9 mouse cellular contexts compared by ENCODE assay signal in genomic region chr8:12501824-12502223, GRCm38 (mm10).
DNase-seq lines count a peak whose midpoint lies in the region; ATAC-seq and TF ChIP-seq lines count a peak whose summit lies in the region.
"Had no signal": no experiment of that assay in that cellular context is flagged by ENCODE, and none has a peak within 500 bp of the region (broad histone marks: within the 10 kb centered on the region; RNA-seq: fewer than 3 reads in every experiment).

No protein-coding gene starts in this region.

- H3K9ac ChIP-seq in heart, embryonic 11.5 days (ENCODE audit: low read depth, low read length): no peak overlapping the region
- H3K9ac ChIP-seq in ES-Bruce4 (ENCODE audit: low read depth, poor library complexity, severe bottlenecking): no peak overlapping the region
- peak overlapping the region; percentile 50; the same call in 1 of the 2 replicates for H3K9ac ChIP-seq in forebrain, embryonic 16.5 days (replicated peaks; ENCODE audit: low read depth, low read length)
- no peak overlapping the region for H3K9ac ChIP-seq in limb, embryonic 15.5 days

- TF ChIP-seq EP300 in ES-Bruce4 (IDR thresholded peaks at IDR 0.05; ENCODE audit: insufficient read depth, low read depth, low read length): no peak

- no peaks in the 10 kb centered on the region for H3K9me3 ChIP-seq in heart, embryonic 11.5 days (replicated peaks; ENCODE audit: control insufficient read depth, low read length)
- no peaks in the 10 kb centered on the region for H3K9me3 ChIP-seq in ES-Bruce4 (replicated peaks; ENCODE audit: control insufficient read depth, insufficient read depth, low read length, poor library complexity, severe bottlenecking)
- H3K9me3 ChIP-seq in forebrain, embryonic 16.5 days (ENCODE audit: control insufficient read depth, low read length): no peaks in the 10 kb centered on the region
- H3K9me3 ChIP-seq in limb, embryonic 15.5 days: no peaks in the 10 kb centered on the region

- H3K27me3 ChIP-seq in heart, embryonic 11.5 days (ENCODE audit: control insufficient read depth, insufficient read depth, low read length): peaks cover 83% of the 10 kb centered on the region
- H3K27me3 ChIP-seq in ES-Bruce4 (ENCODE audit: control insufficient read depth, insufficient read depth, low read length, poor library complexity, severe bottlenecking): no peaks in the 10 kb centered on the region
- H3K27me3 ChIP-seq in forebrain, embryonic 16.5 days (replicated peaks; ENCODE audit: control insufficient read depth, insufficient read depth, low read length): no peaks in the 10 kb centered on the region
- peaks cover 81% of the 10 kb centered on the region for H3K27me3 ChIP-seq in limb, embryonic 15.5 days
- peaks cover 2% of the 10 kb centered on the region; the same call in 1 of the 2 replicates for H3K27me3 ChIP-seq in cerebellum, adult 2 months (ENCODE audit: control insufficient read depth, insufficient read depth, low read length)

- no peak for DNase-seq in heart, adult 8-10 months (ENCODE audit: low spot score)
- DNase-seq in liver: no peak
- DNase-seq in cerebellum, adult 2 months: no peak
- DNase-seq in ovary, adult 18-20 months (ENCODE audit: low spot score): no peak
- DNase-seq: B cell, adult 2 months had no signal

- TF ChIP-seq CTCF in ES-Bruce4 (IDR thresholded peaks at IDR 0.05; ENCODE audit: low read depth, low read length): no peak
- TF ChIP-seq CTCF in cerebellum, adult 2 months (IDR thresholded peaks at IDR 0.05; ENCODE audit: borderline replicate concordance, insufficient read depth, low read depth, low read length): no peak

- H3K4me2 ChIP-seq in heart, embryonic 11.5 days: peak overlapping the region; percentile 62; the same call in 1 of the 2 replicates
- H3K4me2 ChIP-seq in forebrain, embryonic 16.5 days (ENCODE audit: low read length): peak overlapping the region; percentile 64
- peak overlapping the region; percentile 47; the same call in 1 of the 2 replicates for H3K4me2 ChIP-seq in limb, embryonic 15.5 days

- no peaks in the 10 kb centered on the region for H3K36me3 ChIP-seq in heart, embryonic 11.5 days (ENCODE audit: control insufficient read depth, insufficient read depth, low read length)
- H3K36me3 ChIP-seq in ES-Bruce4 (ENCODE audit: control insufficient read depth, insufficient read depth, low read length, poor library complexity, severe bottlenecking): no peaks in the 10 kb centered on the region
- no peaks in the 10 kb centered on the region for H3K36me3 ChIP-seq in forebrain, embryonic 16.5 days (ENCODE audit: control insufficient read depth, insufficient read depth)
- no peaks in the 10 kb centered on the region for H3K36me3 ChIP-seq in limb, embryonic 15.5 days

- H3K27ac ChIP-seq in heart, embryonic 11.5 days (ENCODE audit: low read depth, low read length): no peak overlapping the region
- H3K27ac ChIP-seq in ES-Bruce4 (ENCODE audit: insufficient read depth, low read length): peak overlapping the region; percentile 27
- peak overlapping the region; percentile 48 for H3K27ac ChIP-seq in forebrain, embryonic 16.5 days (ENCODE audit: low read length)
- H3K27ac ChIP-seq in limb, embryonic 15.5 days: no peak overlapping the region
- no peak overlapping the region for H3K27ac ChIP-seq in cerebellum, adult 2 months (ENCODE audit: insufficient read depth, low read length)

- ATAC-seq in heart, embryonic 11.5 days (replicated peaks; ENCODE audit: insufficient number of reproducible peaks, low FRiP score, low TSS enrichment): no peak
- no peak; the same call in 1 of the 2 replicates for ATAC-seq in forebrain, embryonic 16.5 days
- no peak for ATAC-seq in limb, embryonic 15.5 days (ENCODE audit: insufficient number of reproducible peaks, low FRiP score, low TSS enrichment, low read depth)

- peak overlapping the region; percentile 33; the same call in 1 of the 2 replicates for H3K4me3 ChIP-seq in heart, embryonic 11.5 days (ENCODE audit: low read depth, low read length)
- H3K4me3 ChIP-seq in ES-Bruce4 (ENCODE audit: low read depth, low read length): no peak overlapping the region
- peak overlapping the region; percentile 38 for H3K4me3 ChIP-seq in forebrain, embryonic 16.5 days (replicated peaks; ENCODE audit: low read length)
- H3K4me3 ChIP-seq in limb, embryonic 15.5 days: peak overlapping the region; percentile 24
- no peak overlapping the region for H3K4me3 ChIP-seq in cerebellum, adult 2 months (replicated peaks; ENCODE audit: insufficient read depth, low read depth, low read length)

- 7% methylated on average over 11 of the region's 11 CpGs for WGBS in heart, embryonic 11.5 days (ENCODE audit: insufficient replicate concordance)
- WGBS in forebrain, embryonic 16.5 days: 4% methylated on average over 11 of the region's 11 CpGs
- WGBS in limb, embryonic 15.5 days: 4% methylated on average over 11 of the region's 11 CpGs
- 28% methylated on average over 11 of the region's 11 CpGs for WGBS in cerebellum, adult 2 months

- TF ChIP-seq POLR2A in ES-Bruce4 (IDR thresholded peaks at IDR 0.05; ENCODE audit: insufficient read depth, low read length): no peak
- TF ChIP-seq POLR2A in cerebellum, adult 2 months (IDR thresholded peaks at IDR 0.05; ENCODE audit: borderline replicate concordance, insufficient read depth, low read length): no peak

- H3K4me1 ChIP-seq in heart, embryonic 11.5 days (ENCODE audit: control insufficient read depth, insufficient read depth, low read length): peaks cover 4% of the 10 kb centered on the region; the same call in 1 of the 2 replicates
- H3K4me1 ChIP-seq in ES-Bruce4 (ENCODE audit: control insufficient read depth, insufficient read depth, low read length): peaks cover 21% of the 10 kb centered on the region
- peaks cover 33% of the 10 kb centered on the region for H3K4me1 ChIP-seq in forebrain, embryonic 16.5 days (replicated peaks; ENCODE audit: control insufficient read depth, insufficient read depth, low read length)
- H3K4me1 ChIP-seq in limb, embryonic 15.5 days: peaks cover 12% of the 10 kb centered on the region
- H3K4me1 ChIP-seq in cerebellum, adult 2 months (ENCODE audit: control insufficient read depth, insufficient read depth, low read length): no peaks in the 10 kb centered on the region

Comparison
In these comparisons a context has a peak if more than half of its experiments do, and no peak if none do; other contexts are left out.
1. H3K27ac ChIP-seq: peak in ES-Bruce4 (single experiment) and forebrain, embryonic 16.5 days (single experiment); none in heart, embryonic 11.5 days (single experiment), limb, embryonic 15.5 days (single experiment) and cerebellum, adult 2 months (single experiment).
2. H3K4me3 ChIP-seq: peak in heart, embryonic 11.5 days (single experiment), forebrain, embryonic 16.5 days (single experiment) and limb, embryonic 15.5 days (single experiment); none in ES-Bruce4 (single experiment) and cerebellum, adult 2 months (single experiment).
3. Peak in every context shown above with its lines, with median percentiles within 50 percentile points of each other: H3K4me2 ChIP-seq.